Mouse (Mus musculus): ENCODE measurements around the gene Fbxo44. TPM values are rescaled to one million over a fixed set of nuclear protein-coding genes. Genes with fewer than 3 reads are reported as not detected.
A peak's percentile ranks its signal among the peaks of the same experiment; 100 is the strongest.

The Fbxo44 gene
- polyA plus RNA-seq, 1 experiment from 2014 or later: 25.1 TPM

DNA sequence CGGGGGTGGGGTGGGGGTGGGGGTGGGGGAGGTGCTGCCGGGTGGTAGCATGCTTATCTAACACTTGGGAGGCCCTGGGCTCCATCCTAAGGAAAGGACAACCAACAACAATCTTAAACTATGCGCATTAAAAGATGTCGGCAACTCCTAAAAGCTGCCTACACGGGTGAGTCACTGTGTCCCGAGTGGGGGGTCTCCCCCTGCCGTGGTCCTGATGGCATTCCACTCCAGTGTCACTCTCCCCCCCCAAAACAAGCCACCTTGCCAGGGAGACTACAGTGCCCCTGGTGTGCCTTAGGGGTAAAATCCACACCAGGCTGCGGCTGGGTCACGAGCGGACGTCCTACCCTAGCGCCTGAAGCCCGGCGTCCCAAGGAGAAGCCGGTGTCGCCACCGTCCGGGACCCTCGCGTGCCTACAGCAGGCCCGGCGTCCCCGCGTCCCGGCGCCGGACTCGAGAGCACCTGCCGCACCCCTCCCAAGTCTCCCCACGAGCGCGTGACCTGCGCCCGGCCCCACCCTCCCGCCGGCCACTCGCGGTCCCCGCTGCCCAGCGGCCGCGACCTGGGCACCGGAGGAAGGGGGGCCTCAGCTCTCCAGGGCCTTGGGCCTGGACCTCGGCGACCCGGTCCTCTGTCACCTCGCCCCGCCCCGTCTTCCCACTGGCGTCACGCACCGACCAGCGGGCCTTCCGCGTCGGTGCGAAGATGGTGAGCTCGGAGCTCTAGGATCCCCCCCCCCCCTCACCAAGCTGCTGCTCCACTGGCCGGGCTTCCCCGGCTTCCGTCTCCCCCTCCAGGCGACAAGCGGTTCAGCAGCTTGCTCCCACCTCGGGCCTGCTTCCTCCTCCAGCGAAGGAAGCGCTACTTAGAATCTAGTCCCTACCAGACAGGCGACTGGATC is 8.8 kb downstream of the Fbxo44 start, which contains the start of gene Fbxo6:
Gene Fbxo6, minus strand, starts transcription at position 874 of the 902 bp plus-strand sequence.
- H3K4me3 ChIP-seq (ENCODE audit: low read depth, low read length): peak within 1 kb of the TSS; percentile 56
- no peaks in the 10 kb centered on the region; the same call in 1 of the 2 replicates for H3K36me3 ChIP-seq (replicated peaks; ENCODE audit: control insufficient read depth, insufficient read depth, low read depth, low read length)
- no peaks in the 10 kb centered on the region for H3K27me3 ChIP-seq (ENCODE audit: control insufficient read depth, insufficient read depth, low read length)
- no peaks in the 10 kb centered on the region; the same call in 1 of the 2 replicates for H3K4me1 ChIP-seq (ENCODE audit: control insufficient read depth, insufficient read depth, low read length)
- peak within 1 kb of the TSS; percentile 67 for H3K9ac ChIP-seq (replicated peaks; ENCODE audit: low read length)
- peak within 1 kb of the TSS; percentile 98 for H3K4me2 ChIP-seq (ENCODE audit: low read depth, low read length)
- 0 out of 2 replicates have a peak within 1 kb of the TSS, but pooled peaks have one; percentile 21 for H3K27ac ChIP-seq (replicated peaks; ENCODE audit: low read depth, low read length)
- ATAC-seq (replicated peaks; ENCODE audit: insufficient number of reproducible peaks, low FRiP score, low TSS enrichment, low read depth) (peak; percentile 68), DNase-seq (ENCODE audit: low spot score) (peak; percentile 88)
- WGBS: 2% methylated on average over 63 of the region's 67 CpGs
- H3K9me3 ChIP-seq (replicated peaks; ENCODE audit: control insufficient read depth, low read length): no peaks in the 10 kb centered on the region

DNA sequence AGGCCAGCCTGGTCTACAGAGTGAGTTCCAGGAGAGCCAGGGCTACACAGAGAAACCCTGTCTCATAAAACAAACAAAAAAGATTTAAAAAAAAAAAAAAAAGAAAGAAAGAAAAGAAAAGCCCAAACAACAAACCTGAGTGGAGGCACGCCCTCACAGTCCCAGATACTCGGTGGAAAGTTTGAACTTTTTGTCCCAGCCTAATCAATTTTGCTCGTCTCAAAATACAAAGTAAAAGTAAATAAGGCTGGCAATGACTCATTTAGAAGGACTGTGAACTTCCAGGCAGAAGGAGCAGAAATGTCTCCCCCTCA is 9.4 kb downstream of the Fbxo44 start:
- no peaks in the 10 kb centered on the region; the same call in 1 of the 2 replicates for H3K4me1 ChIP-seq (ENCODE audit: control insufficient read depth, insufficient read depth, low read length)
- peak overlapping the region; percentile 98 for H3K4me2 ChIP-seq (ENCODE audit: low read depth, low read length)
- no peaks in the 10 kb centered on the region; the same call in none of the 2 replicates for H3K36me3 ChIP-seq (replicated peaks; ENCODE audit: control insufficient read depth, insufficient read depth, low read depth, low read length)
- H3K27ac ChIP-seq (replicated peaks; ENCODE audit: low read depth, low read length): no peak overlapping the region
- no peaks in the 10 kb centered on the region for H3K27me3 ChIP-seq (ENCODE audit: control insufficient read depth, insufficient read depth, low read length)
- no peak for ATAC-seq (replicated peaks; ENCODE audit: insufficient number of reproducible peaks, low FRiP score, low TSS enrichment, low read depth)
- WGBS: 50% methylated on average over 3 of the region's 3 CpGs
- H3K9me3 ChIP-seq (replicated peaks; ENCODE audit: control insufficient read depth, low read length): no peaks in the 10 kb centered on the region
- no peak for DNase-seq (ENCODE audit: low spot score)
- no peak overlapping the region for H3K4me3 ChIP-seq (ENCODE audit: low read depth, low read length)
- H3K9ac ChIP-seq (replicated peaks; ENCODE audit: low read length): peak overlapping the region; percentile 67

DNA sequence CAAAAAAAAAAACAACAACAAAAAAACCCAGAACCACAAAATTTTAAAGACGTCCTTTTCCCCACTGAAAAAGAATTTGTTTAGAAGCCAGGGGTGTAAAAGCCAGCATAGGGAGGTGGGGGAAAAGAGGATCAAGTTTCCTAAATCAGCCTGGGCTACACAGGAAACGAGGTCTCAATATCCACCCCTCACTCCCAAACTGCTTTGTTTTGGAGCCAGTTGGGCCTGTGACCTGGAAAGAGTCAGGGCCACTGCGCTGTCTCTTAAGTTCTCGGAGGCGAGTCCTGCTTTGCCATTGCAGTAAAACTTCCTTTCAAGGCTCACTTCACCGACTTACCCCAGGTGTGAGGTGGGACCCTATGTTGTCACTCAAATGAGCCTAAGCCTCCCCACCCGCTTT is 10.0 kb downstream of the Fbxo44 start:
- Histone ChIP-seq H3K4me3 (ENCODE audit: low read depth, low read length) (no peak overlapping the region), H3K4me2 (ENCODE audit: low read depth, low read length) (no peak overlapping the region), H3K9me3 (replicated peaks; ENCODE audit: control insufficient read depth, low read length) (no peaks in the 10 kb centered on the region), H3K36me3 (replicated peaks; ENCODE audit: control insufficient read depth, insufficient read depth, low read depth, low read length) (peaks cover 2% of the 10 kb centered on the region), H3K9ac (replicated peaks; ENCODE audit: low read length) (no peak overlapping the region), H3K27me3 (ENCODE audit: control insufficient read depth, insufficient read depth, low read length) (no peaks in the 10 kb centered on the region), H3K4me1 (ENCODE audit: control insufficient read depth, insufficient read depth, low read length) (no peaks in the 10 kb centered on the region; the same call in 1 of the 2 replicates), H3K27ac (replicated peaks; ENCODE audit: low read depth, low read length) (no peak overlapping the region)
- 17% methylated on average over 7 of the region's 7 CpGs for WGBS
- ATAC-seq (replicated peaks; ENCODE audit: insufficient number of reproducible peaks, low FRiP score, low TSS enrichment, low read depth): no peak
- DNase-seq (ENCODE audit: low spot score): peak; percentile 28

DNA sequence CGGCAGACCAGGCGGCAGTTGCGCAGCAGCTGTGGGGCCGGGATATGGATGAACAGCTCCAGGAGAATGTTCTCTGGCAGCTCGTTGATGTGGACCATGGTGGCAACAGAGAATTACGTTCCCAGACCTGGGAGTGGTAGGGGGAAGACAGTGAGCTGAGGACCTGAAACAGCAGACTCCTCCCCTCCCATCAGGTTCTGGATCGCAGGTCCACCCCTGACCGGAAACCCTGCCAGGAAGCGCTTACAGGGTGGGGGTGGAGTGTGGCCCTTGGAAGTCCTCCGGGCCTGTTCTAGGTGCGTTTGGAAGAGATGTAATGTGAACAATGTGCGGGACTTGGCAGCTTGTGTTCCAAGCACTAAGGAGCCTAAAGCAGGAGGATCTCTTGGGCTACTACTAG is 10.7 kb downstream of the Fbxo44 start:
- H3K4me1 ChIP-seq (ENCODE audit: control insufficient read depth, insufficient read depth, low read length): no peaks in the 10 kb centered on the region; the same call in 1 of the 2 replicates
- 57% methylated on average over 12 of the region's 12 CpGs for WGBS
- no peak overlapping the region for H3K4me3 ChIP-seq (ENCODE audit: low read depth, low read length)
- H3K9me3 ChIP-seq (replicated peaks; ENCODE audit: control insufficient read depth, low read length): no peaks in the 10 kb centered on the region
- H3K27me3 ChIP-seq (ENCODE audit: control insufficient read depth, insufficient read depth, low read length): no peaks in the 10 kb centered on the region
- no peak for DNase-seq (ENCODE audit: low spot score)
- no peak overlapping the region for H3K4me2 ChIP-seq (ENCODE audit: low read depth, low read length)
- no peak for ATAC-seq (replicated peaks; ENCODE audit: insufficient number of reproducible peaks, low FRiP score, low TSS enrichment, low read depth)
- H3K9ac ChIP-seq (replicated peaks; ENCODE audit: low read length): no peak overlapping the region
- no peak overlapping the region for H3K27ac ChIP-seq (replicated peaks; ENCODE audit: low read depth, low read length)
- H3K36me3 ChIP-seq (replicated peaks; ENCODE audit: control insufficient read depth, insufficient read depth, low read depth, low read length): peaks cover 2% of the 10 kb centered on the region

DNA sequence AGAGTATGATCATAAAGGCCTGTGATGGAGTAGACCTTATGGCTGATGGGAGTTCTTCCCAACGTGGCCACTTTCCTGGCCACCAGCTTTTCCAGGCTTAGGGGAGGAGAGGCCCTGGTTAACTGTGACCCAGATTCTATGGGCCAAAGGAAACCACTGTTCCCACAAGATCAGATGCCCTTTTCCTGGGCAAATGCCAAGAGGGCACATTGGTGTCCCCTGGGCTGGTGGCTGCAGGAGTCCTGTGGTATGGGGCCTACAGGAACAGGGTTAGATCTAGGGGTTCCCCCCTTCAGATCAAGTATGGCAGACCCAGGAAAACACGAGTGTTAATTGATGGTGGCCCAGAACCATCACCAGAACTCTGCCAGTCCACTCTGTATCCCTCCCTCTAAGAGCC is 12.6 kb downstream of the Fbxo44 start:
- H3K27me3 ChIP-seq (ENCODE audit: control insufficient read depth, insufficient read depth, low read length): no peaks in the 10 kb centered on the region
- H3K36me3 ChIP-seq (replicated peaks; ENCODE audit: control insufficient read depth, insufficient read depth, low read depth, low read length): peaks cover 2% of the 10 kb centered on the region
- no peaks in the 10 kb centered on the region; the same call in 1 of the 2 replicates for H3K4me1 ChIP-seq (ENCODE audit: control insufficient read depth, insufficient read depth, low read length)
- 97% methylated on average over 2 of the region's 2 CpGs for WGBS
- no peaks in the 10 kb centered on the region for H3K9me3 ChIP-seq (replicated peaks; ENCODE audit: control insufficient read depth, low read length)
- no peak overlapping the region for H3K27ac ChIP-seq (replicated peaks; ENCODE audit: low read depth, low read length)
- no peak for DNase-seq (ENCODE audit: low spot score)
- H3K9ac ChIP-seq (replicated peaks; ENCODE audit: low read length): no peak overlapping the region
- H3K4me3 ChIP-seq (ENCODE audit: low read depth, low read length): no peak overlapping the region
- ATAC-seq (replicated peaks; ENCODE audit: insufficient number of reproducible peaks, low FRiP score, low TSS enrichment, low read depth): no peak
- H3K4me2 ChIP-seq (ENCODE audit: low read depth, low read length): no peak overlapping the region

DNA sequence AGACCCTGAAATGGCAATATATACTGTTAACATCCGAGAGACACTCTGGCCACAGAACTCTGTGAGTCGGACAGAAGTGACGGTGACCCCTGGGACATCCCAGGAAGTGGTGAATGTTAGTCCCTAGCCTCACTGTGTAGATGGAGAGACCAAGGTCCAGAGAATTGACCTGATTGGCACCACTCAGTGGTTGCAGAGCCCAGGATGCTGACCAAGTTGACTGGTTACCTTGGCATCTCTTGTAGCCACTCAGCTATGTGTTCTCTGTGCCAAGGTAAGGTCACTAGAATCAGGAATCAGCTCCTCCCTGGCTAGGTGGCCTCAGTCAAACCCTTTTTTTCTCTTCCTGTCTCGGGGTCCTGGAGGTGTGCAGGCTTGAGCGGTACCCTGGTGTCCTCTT is 16.6 kb downstream of the Fbxo44 start:
- H3K4me2 ChIP-seq (ENCODE audit: low read depth, low read length): no peak overlapping the region
- DNase-seq (ENCODE audit: low spot score) (no peak), ATAC-seq (replicated peaks; ENCODE audit: insufficient number of reproducible peaks, low FRiP score, low TSS enrichment, low read depth) (no peak)
- no peak overlapping the region for H3K27ac ChIP-seq (replicated peaks; ENCODE audit: low read depth, low read length)
- peaks cover 2% of the 10 kb centered on the region for H3K36me3 ChIP-seq (replicated peaks; ENCODE audit: control insufficient read depth, insufficient read depth, low read depth, low read length)
- no peaks in the 10 kb centered on the region for H3K9me3 ChIP-seq (replicated peaks; ENCODE audit: control insufficient read depth, low read length)
- WGBS: 83% methylated on average over 5 of the region's 5 CpGs
- H3K4me3 ChIP-seq (ENCODE audit: low read depth, low read length): no peak overlapping the region
- H3K27me3 ChIP-seq (ENCODE audit: control insufficient read depth, insufficient read depth, low read length): no peaks in the 10 kb centered on the region
- peaks cover 4% of the 10 kb centered on the region for H3K4me1 ChIP-seq (ENCODE audit: control insufficient read depth, insufficient read depth, low read length)
- H3K9ac ChIP-seq (replicated peaks; ENCODE audit: low read length): no peak overlapping the region

DNA sequence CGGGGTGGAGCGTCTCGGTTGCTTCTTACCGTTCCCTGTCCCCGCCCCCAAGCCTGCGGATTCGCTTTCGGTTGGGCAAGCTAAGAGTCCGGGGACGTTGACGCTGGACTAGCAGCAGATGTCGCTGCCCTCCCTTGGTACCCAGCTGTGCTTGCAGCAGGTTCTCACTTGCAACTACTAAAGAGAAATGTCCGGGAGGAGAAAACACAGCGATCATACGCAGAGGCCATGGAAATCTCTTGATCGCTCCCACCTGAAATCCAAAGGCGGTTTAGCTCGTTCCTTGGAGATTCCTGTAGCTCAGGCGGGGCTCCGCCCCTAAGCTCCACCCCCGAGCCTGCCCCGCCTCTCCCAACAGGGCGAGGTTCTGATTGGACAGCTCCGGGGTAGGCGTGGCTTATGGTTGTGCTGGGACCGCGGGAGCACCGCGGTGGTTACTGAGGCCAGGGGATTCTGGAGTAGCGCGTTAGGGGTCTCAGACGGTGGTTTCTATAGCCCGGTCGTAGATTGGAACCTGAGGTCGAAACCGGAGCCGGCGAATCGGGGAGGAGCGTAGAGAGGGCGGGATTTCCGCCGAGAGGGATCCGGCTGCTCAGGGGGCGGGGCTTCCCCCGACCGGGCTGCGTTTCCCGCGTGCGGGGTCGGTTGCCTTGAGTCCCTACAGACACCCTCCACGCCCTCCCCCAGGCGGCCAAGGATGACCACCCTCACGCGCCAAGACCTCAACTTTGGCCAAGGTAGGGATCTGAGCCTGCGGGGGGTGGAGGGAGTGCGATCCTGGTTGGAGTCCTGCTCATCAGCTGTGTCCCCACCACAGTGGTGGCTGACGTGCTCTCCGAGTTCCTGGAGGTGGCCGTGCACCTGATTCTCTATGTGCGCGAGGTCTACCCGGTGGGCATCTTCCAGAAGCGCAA is 19.9 kb downstream of the Fbxo44 start:
- Histone ChIP-seq H3K36me3 (replicated peaks; ENCODE audit: control insufficient read depth, insufficient read depth, low read depth, low read length) (no peaks in the 10 kb centered on the region; the same call in 1 of the 2 replicates), H3K27ac (replicated peaks; ENCODE audit: low read depth, low read length) (peak overlapping the region; percentile 67), H3K9me3 (replicated peaks; ENCODE audit: control insufficient read depth, low read length) (no peaks in the 10 kb centered on the region), H3K9ac (replicated peaks; ENCODE audit: low read length) (peak overlapping the region; percentile 63), H3K4me2 (ENCODE audit: low read depth, low read length) (peak overlapping the region; percentile 88), H3K4me3 (ENCODE audit: low read depth, low read length) (peak overlapping the region; percentile 62), H3K27me3 (ENCODE audit: control insufficient read depth, insufficient read depth, low read length) (peaks cover 2% of the 10 kb centered on the region; the same call in 1 of the 2 replicates), H3K4me1 (ENCODE audit: control insufficient read depth, insufficient read depth, low read length) (peaks cover 4% of the 10 kb centered on the region)
- WGBS: under 1% methylated on average over 64 of the region's 65 CpGs
- ATAC-seq (replicated peaks; ENCODE audit: insufficient number of reproducible peaks, low FRiP score, low TSS enrichment, low read depth) (peak; percentile 91), DNase-seq (ENCODE audit: low spot score) (peak; percentile 94)
